Mouse (Mus musculus): ENCODE measurements around the gene Gm3015. TPM values are rescaled to one million over a fixed set of nuclear protein-coding genes. Genes with fewer than 3 reads are reported as not detected.
"Not testable (repeated sequence)": the region's sequence is repeated elsewhere in the genome, so short reads cannot be mapped to it uniquely, and the experiment has no call there.

The Gm3015 gene
- not detected in 2 replicates for polyA plus RNA-seq (2015; fragmentation: Nextera tagmentation; extraction: Ambion mirVana)

GRCm38 (mm10) chr14:42768721-42769120 is at the start of gene Gm3015:
Gene Gm3015 (minus strand): TSS chr14:42768821.
- H3K9ac ChIP-seq (ENCODE audit: low read length); H3K4me1 ChIP-seq (ENCODE audit: control insufficient read depth, insufficient read depth, low read length); H3K27ac ChIP-seq (ENCODE audit: low read length); H3K9me3 ChIP-seq (replicated peaks; ENCODE audit: control insufficient read depth, low read length); H3K4me3 ChIP-seq (ENCODE audit: low read length); ATAC-seq (replicated peaks; ENCODE audit: extremely low read depth, insufficient read depth, low FRiP score); H3K36me3 ChIP-seq (ENCODE audit: control insufficient read depth, insufficient read depth); H3K4me2 ChIP-seq (ENCODE audit: low read depth, low read length); H3K27me3 ChIP-seq (ENCODE audit: control insufficient read depth, insufficient read depth, low read length): not testable (repeated sequence)
- no CpG with 5 or more reads among the region's 1 CpGs for WGBS

DNA sequence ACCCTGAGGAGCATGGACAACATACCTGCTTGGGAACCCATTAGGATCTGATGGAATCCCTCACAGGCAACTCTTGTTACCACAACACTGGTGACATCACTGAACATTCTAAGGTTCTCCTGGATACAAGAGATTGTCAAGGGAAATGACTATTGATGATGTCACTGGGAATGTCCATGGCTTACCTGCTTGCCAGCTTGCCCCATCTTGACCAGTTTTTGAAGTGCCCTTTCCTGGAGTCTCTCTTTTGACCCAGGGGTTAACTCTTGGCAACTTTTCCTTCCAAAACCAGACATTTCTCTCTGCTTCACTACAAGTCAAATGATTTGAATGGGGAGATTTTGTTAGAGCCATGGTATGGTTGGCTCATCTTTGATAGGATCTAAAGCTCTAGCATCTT is 29.3 kb upstream of the Gm3015 start, which contains the start of gene Gm10377:
Gm10377 (minus strand) TSS at position 101 of the 400 bp plus-strand sequence.
- H3K27me3 ChIP-seq (ENCODE audit: control insufficient read depth, insufficient read depth, low read length); ATAC-seq (replicated peaks; ENCODE audit: extremely low read depth, insufficient read depth, low FRiP score); H3K27ac ChIP-seq (ENCODE audit: low read length); H3K4me1 ChIP-seq (ENCODE audit: control insufficient read depth, insufficient read depth, low read length); H3K4me3 ChIP-seq (ENCODE audit: low read length); H3K36me3 ChIP-seq (ENCODE audit: control insufficient read depth, insufficient read depth); H3K9ac ChIP-seq (ENCODE audit: low read length); H3K4me2 ChIP-seq (ENCODE audit: low read depth, low read length); H3K9me3 ChIP-seq (replicated peaks; ENCODE audit: control insufficient read depth, low read length): not testable (repeated sequence)

Other genes with a start within 250 kb of the Gm3015 start
- not detected in 2 replicates for gene Gm8024, start 244.5 kb downstream of the Gm3015 start, polyA plus RNA-seq (2015; fragmentation: Nextera tagmentation; extraction: Ambion mirVana)
- gene Gm17124, start 168.9 kb downstream of the Gm3015 start, polyA plus RNA-seq (2015; fragmentation: Nextera tagmentation; extraction: Ambion mirVana): not detected in 2 replicates
- not detected in 2 replicates for gene Gm3633, start 126.9 kb downstream of the Gm3015 start, polyA plus RNA-seq (2015; fragmentation: Nextera tagmentation; extraction: Ambion mirVana)
- gene Gm10378, start 112.9 kb downstream of the Gm3015 start, polyA plus RNA-seq (2015; fragmentation: Nextera tagmentation; extraction: Ambion mirVana): not detected in 2 replicates
- gene Gm10377, start 29.2 kb upstream of the Gm3015 start, polyA plus RNA-seq (2015; fragmentation: Nextera tagmentation; extraction: Ambion mirVana): not detected in 2 replicates
- gene Gm21977, start 84.7 kb upstream of the Gm3015 start, polyA plus RNA-seq (2015; fragmentation: Nextera tagmentation; extraction: Ambion mirVana): not detected in 2 replicates
- not detected in 2 replicates for gene Gm8082, start 224.8 kb upstream of the Gm3015 start, polyA plus RNA-seq (2015; fragmentation: Nextera tagmentation; extraction: Ambion mirVana)
- not detected in 2 replicates for gene Gm10376, start 246.8 kb upstream of the Gm3015 start, polyA plus RNA-seq (2015; fragmentation: Nextera tagmentation; extraction: Ambion mirVana)

Measured in heart, embryonic 16.5 days (tissue).